Mouse (Mus musculus): ENCODE measurements around the gene Gtsf1l. TPM values are rescaled to one million over a fixed set of nuclear protein-coding genes. Genes with fewer than 3 reads are reported as not detected.

The Gtsf1l gene
- polyA plus RNA-seq, 1 experiment from 2014 or later, result not detected

DNA sequence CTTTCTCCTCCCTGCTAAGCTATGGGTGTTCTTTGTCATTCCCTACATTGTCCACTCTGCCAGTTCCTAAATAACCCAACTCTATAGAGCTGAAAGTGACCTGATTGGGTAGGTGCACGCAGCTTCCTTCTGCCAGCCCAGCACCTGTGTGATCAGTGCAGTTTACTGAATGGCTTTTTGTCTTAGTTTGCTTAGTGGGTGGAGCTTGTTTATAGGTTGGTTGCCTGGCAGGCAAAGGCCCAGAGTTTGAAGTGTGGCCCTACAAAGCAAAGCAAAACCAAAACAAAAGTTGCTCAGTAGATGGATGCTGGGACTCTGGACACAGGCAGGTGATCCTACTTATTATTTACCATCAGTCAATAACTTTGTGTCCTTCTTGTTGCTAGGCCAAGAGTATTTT lies 36.0 kb downstream of the Gtsf1l start:
- peaks cover 9% of the 10 kb centered on the region for H3K36me3 ChIP-seq
- H3K4me2 ChIP-seq, result no peak overlapping the region
- no peak overlapping the region for H3K9ac ChIP-seq
- no peak overlapping the region for H3K27ac ChIP-seq (ENCODE audit: poor library complexity, severe bottlenecking)
- no peaks in the 10 kb centered on the region for H3K27me3 ChIP-seq (replicated peaks)
- H3K4me3 ChIP-seq, result no peak overlapping the region
- H3K4me1 ChIP-seq (replicated peaks), result peaks cover 28% of the 10 kb centered on the region
- H3K9me3 ChIP-seq (replicated peaks), result no peaks in the 10 kb centered on the region
- WGBS, result 77% methylated on average over 1 of the region's 1 CpGs
- no peak for ATAC-seq (ENCODE audit: insufficient number of reproducible peaks, low FRiP score)

DNA sequence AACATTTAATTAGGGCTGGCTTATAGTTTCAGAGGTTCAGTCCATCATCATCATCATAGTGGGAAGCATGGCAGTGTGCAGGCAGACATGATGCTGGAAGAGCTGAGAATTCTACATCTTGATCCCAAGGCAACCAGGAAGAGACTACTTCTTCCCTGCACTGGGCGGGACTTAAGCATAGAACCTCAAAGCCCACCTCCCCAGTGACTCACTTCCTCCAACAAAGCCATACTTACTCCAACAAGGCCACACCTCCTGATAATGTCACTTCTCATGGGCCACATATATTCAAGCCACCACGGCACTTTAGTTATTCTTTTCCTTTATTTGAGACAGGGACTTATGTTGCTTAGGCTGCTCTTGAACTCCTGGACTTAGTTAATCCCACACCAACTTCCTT lies 38.5 kb downstream of the Gtsf1l start:
- 83% methylated on average over 2 of the region's 2 CpGs for WGBS
- Histone ChIP-seq H3K27me3 (replicated peaks) (no peaks in the 10 kb centered on the region), H3K9ac (no peak overlapping the region), H3K27ac (ENCODE audit: poor library complexity, severe bottlenecking) (no peak overlapping the region), H3K9me3 (replicated peaks) (no peaks in the 10 kb centered on the region), H3K4me3 (no peak overlapping the region), H3K36me3 (peaks cover 30% of the 10 kb centered on the region), H3K4me2 (no peak overlapping the region), H3K4me1 (replicated peaks) (peaks cover 12% of the 10 kb centered on the region)
- ATAC-seq (ENCODE audit: insufficient number of reproducible peaks, low FRiP score), result no peak

DNA sequence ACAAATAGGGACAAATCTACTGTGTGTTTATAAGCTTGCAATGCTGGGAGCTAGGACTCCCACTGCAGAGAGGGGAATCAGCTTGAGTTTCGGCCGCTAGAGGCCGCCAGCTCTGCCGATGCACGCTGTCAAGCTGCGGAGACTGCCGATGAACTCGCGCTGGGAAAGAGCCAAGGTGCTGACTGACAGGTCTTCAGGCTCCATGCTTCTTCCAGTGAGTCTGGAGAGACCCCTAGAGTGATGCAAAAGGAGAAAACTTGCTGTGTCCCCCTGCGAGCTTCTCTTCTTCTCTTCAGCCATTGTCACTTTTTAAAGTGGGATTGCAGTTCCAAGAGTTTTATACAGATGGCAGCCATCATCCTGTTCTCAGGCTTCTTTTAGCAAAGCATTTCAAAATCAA lies 39.5 kb downstream of the Gtsf1l start:
- peaks cover 7% of the 10 kb centered on the region for H3K4me1 ChIP-seq (replicated peaks)
- 2% methylated on average over 10 of the region's 10 CpGs for WGBS
- ATAC-seq (ENCODE audit: insufficient number of reproducible peaks, low FRiP score), result 0 out of 2 replicates have a peak, but pooled peaks have one; percentile 33
- H3K4me2 ChIP-seq, result peak overlapping the region; percentile 56
- no peak overlapping the region for H3K27ac ChIP-seq (ENCODE audit: poor library complexity, severe bottlenecking)
- no peaks in the 10 kb centered on the region for H3K27me3 ChIP-seq (replicated peaks)
- no peak overlapping the region for H3K9ac ChIP-seq
- no peaks in the 10 kb centered on the region for H3K9me3 ChIP-seq (replicated peaks)
- peaks cover 39% of the 10 kb centered on the region for H3K36me3 ChIP-seq
- H3K4me3 ChIP-seq, result 0 out of 2 replicates have a peak overlapping the region, but pooled peaks have one; percentile 11

DNA sequence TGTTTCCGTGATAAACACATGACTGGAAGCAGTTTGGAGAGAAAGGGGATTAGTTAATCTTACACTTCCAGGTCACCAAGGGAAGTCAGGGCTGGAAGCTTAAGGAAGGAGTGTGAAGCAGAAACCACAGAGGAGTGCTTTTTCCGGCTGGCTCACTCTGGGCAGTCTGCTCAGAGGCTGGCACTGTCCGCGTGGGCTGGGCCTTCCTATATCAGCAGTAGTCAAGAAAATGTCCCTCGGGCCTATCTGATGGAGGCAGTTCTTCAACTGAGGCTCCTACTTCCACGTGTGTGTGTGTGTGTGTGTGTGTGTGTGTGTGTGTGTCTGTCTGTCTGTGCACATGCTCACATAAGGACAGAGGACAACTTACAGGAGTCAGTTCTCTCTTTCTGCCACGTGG lies 47.7 kb downstream of the Gtsf1l start:
- no peak for ATAC-seq (ENCODE audit: insufficient number of reproducible peaks, low FRiP score)
- Histone ChIP-seq H3K9ac (no peak overlapping the region), H3K27ac (ENCODE audit: poor library complexity, severe bottlenecking) (no peak overlapping the region), H3K27me3 (replicated peaks) (no peaks in the 10 kb centered on the region), H3K36me3 (peaks cover 91% of the 10 kb centered on the region), H3K4me2 (no peak overlapping the region), H3K4me1 (replicated peaks) (peaks cover 10% of the 10 kb centered on the region), H3K4me3 (no peak overlapping the region), H3K9me3 (replicated peaks) (no peaks in the 10 kb centered on the region)
- 80% methylated on average over 7 of the region's 7 CpGs for WGBS

Small RNA genes lying within 50 kb of the gene (microRNA-seq; reads per million reads assigned to microRNA genes)
- gene Gm22174 (not detected), gene Mir7003 (not detected)

Other genes starting within 250 kb of the Gtsf1l start
- gene Srsf6, start 156.3 kb downstream of the Gtsf1l start, polyA plus RNA-seq (2016; fragmentation: Nextera tagmentation; extraction: Ambion mirVana), result 152 and 161 TPM in 2 replicates
- gene L3mbtl1, start 144.4 kb downstream of the Gtsf1l start, polyA plus RNA-seq (2016; fragmentation: Nextera tagmentation; extraction: Ambion mirVana), result 0.05 TPM in 1 of 2 replicates, not detected in the other
- gene Sgk2, start 100.5 kb downstream of the Gtsf1l start, polyA plus RNA-seq (2016; fragmentation: Nextera tagmentation; extraction: Ambion mirVana), result 0.09 TPM in 1 of 2 replicates, not detected in the other
- gene Ift52, start 70.5 kb downstream of the Gtsf1l start, polyA plus RNA-seq (2016; fragmentation: Nextera tagmentation; extraction: Ambion mirVana), result 41.4 and 41.7 TPM in 2 replicates
- 21.3 and 21.9 TPM in 2 replicates for gene Mybl2, start 33.2 kb downstream of the Gtsf1l start, polyA plus RNA-seq (2016; fragmentation: Nextera tagmentation; extraction: Ambion mirVana)
- gene Tox2, start 115.3 kb upstream of the Gtsf1l start, polyA plus RNA-seq (2016; fragmentation: Nextera tagmentation; extraction: Ambion mirVana), result 2.4 and 3.0 TPM in 2 replicates

All from heart, embryonic 12.5 days (tissue).